Mouse (Mus musculus): ENCODE measurements around the gene Map3k21.

Gene Map3k21

DNA sequence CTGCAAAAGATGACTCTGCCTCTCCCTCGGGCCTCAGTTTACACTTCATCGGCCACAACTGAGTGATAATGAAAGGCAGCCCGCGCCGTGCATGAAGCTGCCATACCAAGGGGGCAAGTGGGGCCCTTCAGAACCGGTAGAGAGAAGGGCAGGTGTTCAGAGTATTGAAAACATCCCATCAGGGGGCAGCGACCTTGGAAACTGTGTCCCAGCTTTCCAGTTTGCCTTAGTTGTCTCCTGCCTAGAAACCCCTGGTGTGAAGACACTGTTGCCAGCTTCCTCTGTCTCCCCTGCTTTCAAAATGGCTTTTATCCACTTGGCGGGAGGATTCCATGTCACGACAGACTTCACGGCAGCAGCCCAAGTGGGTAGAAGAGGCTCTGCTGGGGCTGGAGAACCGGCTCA lies 53.6 kb downstream of the Map3k21 start:
- no peak for DNase-seq (ENCODE audit: low read depth, low spot score)

DNA sequence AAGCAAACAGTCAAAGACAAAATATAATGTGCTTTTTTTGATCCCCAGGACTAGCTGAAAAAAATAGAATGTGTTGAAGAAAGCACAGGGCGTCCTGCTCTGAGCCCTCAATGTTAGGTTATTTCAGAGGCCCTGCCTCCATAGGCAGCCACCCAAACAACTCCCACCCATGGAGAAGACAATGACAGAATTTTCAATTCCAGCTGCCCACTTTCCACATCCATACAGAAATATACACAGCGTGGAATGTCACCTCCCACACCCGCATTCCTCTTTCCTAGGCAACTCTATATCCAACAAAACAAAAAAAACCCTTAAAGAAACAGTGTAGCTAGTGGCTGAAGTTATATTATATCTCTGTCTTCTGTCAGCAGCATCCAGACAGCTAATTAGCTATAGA lies 61.1 kb downstream of the Map3k21 start:
- DNase-seq (ENCODE audit: low read depth, low spot score), result no peak

DNA sequence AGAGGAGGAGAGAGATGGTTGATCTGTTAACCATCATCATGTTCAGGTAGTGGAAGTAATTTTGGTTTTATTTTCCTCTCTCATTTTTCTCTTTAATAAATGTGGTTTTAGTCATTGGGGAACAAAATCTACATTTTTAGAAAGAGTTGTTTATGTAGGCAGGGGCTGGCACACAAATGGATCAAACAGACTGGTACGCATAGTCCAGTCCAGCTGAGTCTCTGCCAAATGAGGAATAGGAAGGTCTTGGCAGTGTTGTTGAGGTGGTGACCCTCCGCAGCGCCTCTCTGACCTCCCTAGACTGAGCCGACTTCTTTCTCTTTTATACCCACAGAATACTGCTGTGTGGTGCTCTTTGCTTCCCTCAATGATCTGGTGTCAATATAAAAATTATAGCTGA lies 65.7 kb downstream of the Map3k21 start:
- no peak for DNase-seq (ENCODE audit: low read depth, low spot score)

DNA sequence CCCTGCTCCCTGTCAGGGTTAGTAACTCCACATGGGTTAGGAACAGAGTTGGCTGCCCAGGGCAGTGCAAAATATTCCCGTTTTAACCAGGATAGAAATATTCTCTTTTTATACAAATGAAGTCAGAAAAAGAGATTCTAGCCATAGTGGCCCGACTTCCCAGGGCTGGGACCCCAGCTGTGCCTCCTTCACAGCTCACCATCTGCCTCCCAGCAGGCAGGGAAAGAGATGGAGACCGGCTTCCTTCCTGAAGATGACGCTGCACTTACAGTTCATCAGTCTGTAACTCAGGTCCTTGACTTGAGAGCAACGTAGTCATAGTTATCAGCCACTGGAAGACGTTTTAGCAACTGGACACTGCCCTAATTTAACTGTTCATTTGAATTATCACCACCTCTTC lies 70.6 kb downstream of the Map3k21 start:
- no peak for DNase-seq (ENCODE audit: low read depth, low spot score)

DNA sequence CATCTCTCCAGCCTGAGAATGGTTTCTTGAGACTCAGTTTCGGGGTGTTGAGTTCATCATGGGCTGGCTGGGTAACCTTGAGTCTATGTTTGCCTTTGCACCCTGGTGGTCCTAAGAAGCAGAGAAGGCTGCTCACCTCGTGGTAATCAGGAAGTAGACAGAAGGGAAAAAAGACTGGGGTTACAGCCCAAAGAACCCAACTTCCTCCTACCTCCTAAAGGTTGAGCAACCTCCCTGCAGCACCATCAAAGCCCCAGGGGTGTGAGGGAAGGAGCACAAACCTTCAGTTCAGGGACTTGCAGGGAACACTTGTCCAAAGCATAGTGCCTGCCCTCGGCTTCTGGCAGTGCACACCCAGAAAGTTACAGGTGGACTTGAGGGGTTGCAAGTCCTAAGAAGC lies 73.3 kb downstream of the Map3k21 start:
- DNase-seq (ENCODE audit: low read depth, low spot score), result no peak

DNA sequence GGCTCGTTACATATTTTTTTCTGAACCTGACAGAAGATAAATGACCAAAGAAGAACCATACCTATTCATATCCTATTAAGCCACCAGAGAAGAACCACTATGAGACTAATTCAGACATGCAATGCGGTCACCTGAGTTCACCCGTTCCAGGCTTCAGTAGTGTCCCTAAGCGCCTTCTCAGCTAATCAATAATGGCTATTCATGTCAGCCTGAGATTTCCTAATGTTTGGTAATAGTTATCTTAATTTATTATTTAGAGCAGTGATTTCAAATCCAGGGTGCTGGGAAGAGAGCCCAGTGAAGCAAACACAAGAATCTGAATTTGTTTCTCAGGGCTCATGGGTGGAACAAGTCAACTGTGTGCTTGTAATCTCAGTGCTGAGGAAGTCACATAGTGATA lies 73.9 kb downstream of the Map3k21 start:
- no peak for DNase-seq (ENCODE audit: low read depth, low spot score)

DNA sequence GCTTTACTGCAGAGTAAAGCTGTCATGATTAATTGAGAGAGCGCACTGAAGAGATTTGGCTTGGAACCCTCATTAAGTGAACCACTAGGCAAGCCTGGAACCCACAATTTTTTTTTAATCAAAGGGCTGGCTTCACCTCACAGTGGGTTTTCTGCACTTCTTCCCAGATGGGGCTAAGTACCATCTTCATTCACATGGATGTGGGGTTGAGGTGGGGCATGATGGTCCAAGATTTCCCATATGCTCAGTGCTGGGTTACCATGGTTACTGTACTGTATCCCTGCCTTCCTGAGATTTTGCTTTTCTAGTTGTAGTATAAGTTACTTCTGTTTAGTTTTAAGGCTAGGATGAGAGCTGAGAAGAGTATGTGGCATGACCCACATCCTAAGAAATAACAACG lies 75.1 kb downstream of the Map3k21 start:
- DNase-seq (ENCODE audit: low read depth, low spot score), result no peak

- DNase-seq (ENCODE audit: low read depth, low spot score), result no peak
Measured at GRCm38 (mm10) chr8:125986999-125987589, 76.8 kb downstream of the Map3k21 start.

GRCm38 (mm10) chr8:125987996-125988395 lies 77.7 kb downstream of the Map3k21 start:
- DNase-seq (ENCODE audit: low read depth, low spot score), result no peak

GRCm38 (mm10) chr8:125993636-125994035 lies 83.4 kb downstream of the Map3k21 start:
- no peak for DNase-seq (ENCODE audit: low read depth, low spot score)

DNA sequence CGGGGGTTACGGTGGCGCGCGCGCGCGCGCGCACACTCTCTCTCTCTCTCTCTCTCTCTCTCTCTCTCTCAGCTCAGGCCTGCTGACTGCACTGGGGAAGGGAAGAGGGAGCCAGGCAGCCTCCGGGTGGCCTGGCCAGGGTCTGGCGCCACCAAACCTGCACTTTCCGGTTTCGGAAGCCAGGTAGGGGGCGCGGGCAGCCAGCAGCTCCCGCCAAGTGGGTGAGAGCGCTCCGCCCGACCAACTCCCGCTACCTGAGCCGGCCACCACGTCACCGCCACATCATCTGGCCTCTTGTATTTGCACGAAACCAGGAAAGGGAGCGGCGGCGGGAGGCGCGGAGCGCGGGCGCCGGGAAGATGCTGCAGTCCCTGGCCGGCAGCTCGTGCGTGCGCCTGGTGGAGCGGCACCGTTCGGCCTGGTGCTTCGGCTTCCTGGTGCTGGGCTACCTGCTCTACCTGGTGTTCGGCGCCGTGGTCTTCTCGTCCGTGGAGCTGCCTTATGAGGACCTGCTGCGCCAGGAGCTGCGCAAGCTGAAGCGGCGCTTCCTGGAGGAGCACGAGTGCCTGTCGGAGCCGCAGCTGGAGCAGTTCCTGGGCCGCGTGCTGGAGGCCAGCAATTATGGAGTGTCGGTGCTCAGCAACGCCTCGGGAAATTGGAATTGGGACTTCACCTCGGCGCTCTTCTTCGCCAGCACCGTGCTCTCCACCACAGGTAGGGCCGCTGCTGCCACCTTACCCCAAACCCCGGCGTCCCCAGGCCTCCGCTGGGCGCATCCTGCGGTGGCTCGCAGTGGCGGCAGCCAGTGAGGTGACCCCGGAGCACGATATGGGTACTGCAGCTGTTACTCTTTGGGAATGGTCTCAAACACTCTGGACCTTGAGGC lies 85.1 kb downstream of the Map3k21 start, which contains the start of gene Kcnk1:
Kcnk1 (plus strand) TSS at position 70 of the 886 bp plus-strand sequence.
- peak; percentile 58 for DNase-seq (ENCODE audit: low read depth, low spot score)

DNA sequence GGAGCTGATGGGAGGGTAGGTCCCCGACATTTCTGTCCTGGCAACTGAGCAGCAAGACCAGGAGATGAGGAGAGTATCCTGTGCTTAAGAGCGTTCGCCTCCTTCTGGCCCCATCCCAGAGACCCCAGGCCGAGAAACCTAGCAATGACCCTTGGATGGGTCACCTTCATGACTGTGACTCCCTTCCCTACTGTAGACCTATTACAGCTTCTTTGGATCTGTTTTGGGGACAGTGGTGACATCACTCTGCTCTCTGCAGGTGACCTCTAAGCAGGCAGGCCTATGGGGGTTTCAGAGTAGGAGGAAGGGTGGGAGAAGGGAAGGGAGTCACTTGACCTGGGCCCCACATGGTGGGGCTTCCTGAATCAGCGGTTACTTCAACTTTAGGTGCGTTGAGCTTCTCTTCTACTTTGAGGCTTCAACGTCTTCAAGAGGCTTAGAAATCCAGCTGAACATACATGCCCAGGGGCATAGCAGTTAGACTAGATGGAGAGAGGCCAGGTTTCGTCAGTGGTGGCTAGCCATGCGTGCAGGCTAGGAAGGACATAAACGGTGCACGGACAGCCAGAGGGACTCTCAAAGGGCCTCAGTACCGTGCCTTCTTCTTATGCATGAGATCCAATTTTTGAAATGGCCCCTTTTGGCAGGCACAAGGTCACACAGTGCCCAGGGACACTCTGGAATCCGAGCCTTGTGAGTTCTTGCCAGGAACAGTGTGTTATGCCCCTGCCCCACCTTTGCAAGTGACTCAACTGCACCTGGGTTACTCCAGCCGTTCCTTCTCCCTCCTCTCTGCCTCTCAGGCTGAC lies 86.0 kb downstream of the Map3k21 start:
- no peak for DNase-seq (ENCODE audit: low read depth, low spot score)

DNA sequence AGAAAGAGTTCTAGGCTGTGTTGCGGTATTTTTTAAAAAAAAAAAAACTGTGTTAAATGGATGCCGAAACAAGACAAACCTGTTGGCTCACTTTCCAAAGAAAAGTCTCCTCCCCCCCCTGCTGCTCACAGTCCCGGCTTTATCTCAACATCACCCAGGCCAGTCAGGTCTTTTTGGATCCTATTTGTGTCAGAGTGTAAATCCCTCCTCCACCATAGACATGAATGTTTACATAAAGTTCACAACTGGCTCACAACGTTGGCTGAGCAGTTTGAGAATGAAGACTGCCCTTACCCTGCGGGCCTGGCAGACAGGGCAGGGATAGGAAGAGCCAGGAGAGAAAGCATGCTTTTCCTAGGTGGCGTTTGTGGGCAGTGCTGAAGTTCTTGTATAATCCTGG lies 86.7 kb downstream of the Map3k21 start:
- DNase-seq (ENCODE audit: low read depth, low spot score), result no peak
